Mouse (Mus musculus) kidney, adult 2 months (tissue): Measurements from ENCODE around the gene Faim2.

Source experiments
- CTCF ChIP-seq: fragments of 200-500 bp; conservative IDR thresholded peaks from 2 replicates; pipeline ENCODE4 v1.5.1; 2011; ENCODE audit warnings: low read depth, mild to moderate bottlenecking, control low read depth, low read length, moderate library complexity, mixed read lengths; ENCODE audit not compliant: insufficient read depth, insufficient read length
- POLR2A ChIP-seq: fragments of 200-500 bp; IDR thresholded peaks from one replicate; pipeline ENCODE4 v1.6.1; 2011; ENCODE audit warnings: low read depth, low read length, control low read depth

DNA sequence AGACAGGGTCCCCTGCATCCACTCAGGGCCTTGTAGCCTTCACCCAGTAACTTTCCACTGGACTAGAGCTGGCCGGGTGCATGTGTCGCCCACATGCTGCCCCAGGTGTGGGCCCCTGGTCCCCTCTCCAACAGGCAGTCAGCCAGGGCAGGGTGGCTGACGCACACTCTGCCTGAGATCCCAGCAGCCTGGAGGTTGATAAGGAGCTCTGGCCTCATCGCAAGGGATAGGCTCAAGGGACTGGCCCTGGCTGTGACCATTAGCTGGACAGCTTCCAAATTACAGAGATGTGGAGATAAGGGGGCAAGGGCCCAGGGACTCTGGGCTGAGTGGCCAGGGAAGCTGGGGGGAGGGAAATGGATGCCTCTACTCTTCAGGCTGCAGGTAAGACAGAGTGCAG is 29.2 kb downstream of the Faim2 start:
- TF ChIP-seq CTCF (no peak), POLR2A (no peak)
